Mouse (Mus musculus): ENCODE measurements around the gene E2f1. TPM values are rescaled to one million over a fixed set of nuclear protein-coding genes. Genes with fewer than 3 reads are reported as not detected.

The E2f1 gene
- 9.8 and 12.6 TPM in 2 replicates for polyA plus RNA-seq (2012; rRNA removed)

GRCm38 (mm10) chr2:154569836-154570286 is at the start of gene E2f1:
E2f1 (minus strand) TSS chr2:154569892.
- WGBS, result 1% methylated on average over 44 of the region's 44 CpGs
- no peak for TF ChIP-seq POLR2A (IDR thresholded peaks at IDR 0.05; ENCODE audit: borderline replicate concordance, extremely low read depth, low read depth, low read length)
- no peak for TF ChIP-seq CTCF (IDR thresholded peaks at IDR 0.05; ENCODE audit: insufficient read depth, low read length)
- peak; percentile 86 for DNase-seq

GRCm38 (mm10) chr2:154617061-154617460 is 47.4 kb upstream of the E2f1 start:
- 88% methylated on average over 3 of the region's 3 CpGs for whole genome bisulfite sequencing
- peaks cover 5% of the 10 kb centered on the region for H3K4me1 ChIP-seq (ENCODE audit: control insufficient read depth, insufficient read depth, low read length)
- DNase-seq, result no peak
- no peak for TF ChIP-seq POLR2A (IDR thresholded peaks at IDR 0.05; ENCODE audit: borderline replicate concordance, extremely low read depth, low read depth, low read length)
- no peak overlapping the region for H3K4me3 ChIP-seq (replicated peaks; ENCODE audit: extremely low read depth, low read depth, low read length)

More at GRCm38 (mm10) chr2:154569836-154570286, at the start of gene E2f1:
- Histone ChIP-seq H3K4me3 (replicated peaks; ENCODE audit: extremely low read depth, low read depth, low read length) (peak within 1 kb of the TSS; percentile 62), H3K4me1 (ENCODE audit: control insufficient read depth, insufficient read depth, low read length) (no peaks in the 10 kb centered on the region)

GRCm38 (mm10) chr2:154615674-154616073 is 46.0 kb upstream of the E2f1 start:
- H3K4me1 ChIP-seq (ENCODE audit: control insufficient read depth, insufficient read depth, low read length), result peaks cover 5% of the 10 kb centered on the region
- 58% methylated on average over 5 of the region's 5 CpGs for WGBS
- no peak for DNase-seq
- TF ChIP-seq POLR2A (IDR thresholded peaks at IDR 0.05; ENCODE audit: borderline replicate concordance, extremely low read depth, low read depth, low read length) (no peak), CTCF (IDR thresholded peaks at IDR 0.05; ENCODE audit: insufficient read depth, low read length) (no peak)
- no peak overlapping the region for H3K4me3 ChIP-seq (replicated peaks; ENCODE audit: extremely low read depth, low read depth, low read length)

GRCm38 (mm10) chr2:154614841-154615576 is 45.3 kb upstream of the E2f1 start:
- 40% methylated on average over 19 of the region's 19 CpGs for WGBS
- no peak for DNase-seq
- Histone ChIP-seq H3K4me3 (replicated peaks; ENCODE audit: extremely low read depth, low read depth, low read length) (peak overlapping the region; percentile 6), H3K4me1 (ENCODE audit: control insufficient read depth, insufficient read depth, low read length) (peaks cover 5% of the 10 kb centered on the region)
- TF ChIP-seq CTCF (IDR thresholded peaks at IDR 0.05; ENCODE audit: insufficient read depth, low read length), result no peak
- TF ChIP-seq POLR2A (IDR thresholded peaks at IDR 0.05; ENCODE audit: borderline replicate concordance, extremely low read depth, low read depth, low read length), result no peak

DNA sequence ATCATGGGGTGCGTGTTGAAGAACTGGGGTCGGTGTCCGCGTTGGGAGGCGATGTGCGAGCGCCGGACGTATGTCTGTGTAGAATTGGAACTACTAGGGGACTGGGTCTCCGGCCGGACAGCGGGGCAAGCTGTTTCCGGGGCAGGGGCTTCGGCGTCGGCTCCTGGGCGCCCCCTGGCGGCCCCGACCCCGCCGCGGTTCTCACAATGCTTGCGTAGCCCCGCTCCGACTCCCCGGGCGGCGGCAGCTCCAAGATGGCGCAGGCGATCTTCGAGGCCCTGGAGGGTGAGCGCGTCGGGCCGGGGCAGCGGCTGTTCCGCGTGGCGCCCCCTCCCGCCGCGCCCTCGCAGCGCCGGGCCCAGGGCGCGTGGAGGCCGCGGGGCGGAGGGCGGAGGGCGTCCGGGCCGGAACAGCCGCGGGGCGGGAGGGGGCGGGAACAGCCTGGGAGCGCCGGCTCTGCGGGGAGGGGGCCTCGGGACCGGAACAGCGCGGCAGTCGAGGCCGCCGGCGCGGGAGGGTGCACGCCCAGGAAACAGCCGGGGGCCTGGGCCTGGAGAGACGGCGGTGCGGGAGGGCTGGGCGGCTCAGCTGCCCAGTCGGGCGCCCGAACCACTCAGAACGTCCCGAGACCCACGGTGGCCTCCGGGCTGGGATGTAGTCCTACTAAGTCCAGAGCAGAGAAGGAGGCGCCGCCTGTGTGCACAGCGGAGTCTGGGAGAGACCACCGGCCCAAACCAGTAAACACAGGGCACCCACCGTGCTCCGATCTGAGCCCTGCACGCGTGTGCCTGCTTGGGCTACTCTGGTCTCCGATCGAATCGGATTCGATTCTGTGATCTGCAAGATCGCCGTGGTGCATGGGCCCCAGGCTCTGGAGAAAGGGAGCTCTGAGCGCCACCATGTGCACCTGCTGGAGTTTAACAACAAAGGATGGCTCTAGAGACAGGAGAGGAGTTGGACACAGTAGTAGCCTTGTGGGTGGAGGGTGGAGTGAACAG is 43.7 kb upstream of the E2f1 start, which contains the start of the genes Zfp341 and 4930519P11Rik:
Gene Zfp341, plus strand, starts transcription at position 180 of the 998 bp plus-strand sequence.
Gene 4930519P11Rik, minus strand, starts transcription at position 320 of the 998 bp plus-strand sequence.
- WGBS, result under 1% methylated on average over 95 of the region's 98 CpGs
- DNase-seq, result peak; percentile 81
- TF ChIP-seq CTCF (IDR thresholded peaks at IDR 0.05; ENCODE audit: insufficient read depth, low read length) (peak; percentile 30), POLR2A (IDR thresholded peaks at IDR 0.05; ENCODE audit: borderline replicate concordance, extremely low read depth, low read depth, low read length) (peak; percentile 71)
- H3K4me3 ChIP-seq (replicated peaks; ENCODE audit: extremely low read depth, low read depth, low read length), result peak within 1 kb of the TSS; percentile 75
- peaks cover 5% of the 10 kb centered on the region for H3K4me1 ChIP-seq (ENCODE audit: control insufficient read depth, insufficient read depth, low read length)

- no peak for DNase-seq
- TF ChIP-seq POLR2A (IDR thresholded peaks at IDR 0.05; ENCODE audit: borderline replicate concordance, extremely low read depth, low read depth, low read length) (no peak), CTCF (IDR thresholded peaks at IDR 0.05; ENCODE audit: insufficient read depth, low read length) (no peak)
Observed at GRCm38 (mm10) chr2:154609050-154609767, 39.5 kb upstream of the E2f1 start.

DNA sequence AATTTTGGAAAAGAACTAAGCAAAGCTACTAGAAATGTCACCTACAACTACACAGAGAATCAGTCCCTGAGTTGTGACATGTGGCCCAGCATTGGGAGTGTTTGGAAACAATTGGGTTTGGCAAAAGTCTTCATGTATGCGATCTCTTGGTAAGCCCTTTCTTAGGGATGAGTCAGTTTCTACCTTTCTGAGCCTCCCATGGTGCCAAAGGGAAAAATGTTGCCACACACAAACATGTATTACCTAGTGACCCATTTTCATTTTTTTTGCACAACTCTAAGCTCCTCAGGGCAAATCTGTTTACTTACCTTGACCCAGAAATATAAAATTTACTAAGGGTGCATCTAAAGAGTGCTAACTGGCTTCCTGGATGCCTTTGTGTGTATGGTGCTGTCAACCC is 37.3 kb upstream of the E2f1 start:
- WGBS, result 74% methylated on average over 1 of the region's 1 CpGs
- Histone ChIP-seq H3K4me1 (ENCODE audit: control insufficient read depth, insufficient read depth, low read length) (peaks cover 8% of the 10 kb centered on the region), H3K4me3 (replicated peaks; ENCODE audit: extremely low read depth, low read depth, low read length) (no peak overlapping the region)
- no peak for TF ChIP-seq POLR2A (IDR thresholded peaks at IDR 0.05; ENCODE audit: borderline replicate concordance, extremely low read depth, low read depth, low read length)
- DNase-seq, result no peak

More at GRCm38 (mm10) chr2:154609050-154609767, 39.5 kb upstream of the E2f1 start:
- Histone ChIP-seq H3K4me3 (replicated peaks; ENCODE audit: extremely low read depth, low read depth, low read length) (no peak overlapping the region), H3K4me1 (ENCODE audit: control insufficient read depth, insufficient read depth, low read length) (peaks cover 5% of the 10 kb centered on the region)
- WGBS, result 57% methylated on average over 10 of the region's 10 CpGs

DNA sequence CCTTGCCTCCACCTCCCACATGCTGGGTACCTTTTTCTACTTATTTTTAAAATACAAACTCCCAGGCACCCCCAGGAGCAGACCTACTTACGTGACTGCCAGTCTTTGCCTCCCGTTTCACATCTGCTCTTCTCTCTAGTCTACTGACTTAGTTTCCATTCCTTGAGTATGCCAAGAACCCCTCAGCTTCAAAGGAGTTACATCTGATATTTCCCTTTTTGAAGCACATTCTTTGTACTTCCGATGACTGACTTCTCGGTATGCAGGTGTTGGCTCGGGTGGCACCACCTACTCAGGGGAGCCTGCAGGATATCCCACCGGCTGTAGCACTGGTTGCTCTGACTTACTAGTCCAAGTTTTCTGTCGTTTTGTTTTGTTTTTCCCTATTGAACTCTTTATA is 34.5 kb upstream of the E2f1 start:
- peak overlapping the region; percentile 47 for H3K4me3 ChIP-seq (replicated peaks; ENCODE audit: extremely low read depth, low read depth, low read length)
- 20% methylated on average over 7 of the region's 7 CpGs for WGBS
- no peak for TF ChIP-seq CTCF (IDR thresholded peaks at IDR 0.05; ENCODE audit: insufficient read depth, low read length)
- no peak for TF ChIP-seq POLR2A (IDR thresholded peaks at IDR 0.05; ENCODE audit: borderline replicate concordance, extremely low read depth, low read depth, low read length)
- H3K4me1 ChIP-seq (ENCODE audit: control insufficient read depth, insufficient read depth, low read length), result peaks cover 8% of the 10 kb centered on the region
- no peak for DNase-seq
